Mouse (Mus musculus) adrenal gland, postnatal 4 days (tissue): ENCODE data around the gene Acp7. TPM values are rescaled to one million over a fixed set of nuclear protein-coding genes. Genes with fewer than 3 reads are reported as not detected.

ENCODE experiments used
- DNase-seq, 2 experiments: peaks; one replicate each; pipeline ENCODE4 v3.0.0; 2021 to 2022; ENCODE audit warnings: low spot score in 2 of 2, mixed read lengths in 2 of 2
- microRNA-seq: library from miRNA; unstranded; fragments of <30 nt; microRNA quantifications from one replicate; pipeline ENCODE4 v1.2.0, GENCODE M21; 2021
- total RNA-seq, 2 experiments: library from RNA; stranded (reverse); gene quantifications; 2 replicates each; pipeline ENCODE4 v1.2.3; 2021

Acp7 gene
- total RNA-seq, 2 experiments from 2014 or later, result not detected

- DNase-seq, result no peak
These were observed 53.1 kb downstream of the Acp7 start for GRCm38 (mm10) chr7:28577826-28578542.

GRCm38 (mm10) chr7:28576271-28576914 lies 54.7 kb downstream of the Acp7 start:
- DNase-seq, result no peak

- no peak for DNase-seq
These were observed 55.5 kb downstream of the Acp7 start for GRCm38 (mm10) chr7:28575597-28575996.

- no peak for DNase-seq
These were observed 57.9 kb downstream of the Acp7 start for GRCm38 (mm10) chr7:28573236-28573635.

- DNase-seq, result no peak
These were observed 58.4 kb downstream of the Acp7 start for GRCm38 (mm10) chr7:28572689-28573088.

- DNase-seq, result no peak
These were observed 60.0 kb downstream of the Acp7 start for GRCm38 (mm10) chr7:28570982-28571682.

- no peak for DNase-seq
These were observed 60.7 kb downstream of the Acp7 start for GRCm38 (mm10) chr7:28570291-28570981.

GRCm38 (mm10) chr7:28568253-28568652 lies 62.9 kb downstream of the Acp7 start:
- peak in 1 of 2 experiments; percentile 36 for DNase-seq

GRCm38 (mm10) chr7:28567539-28567938 lies 63.6 kb downstream of the Acp7 start:
- no peak for DNase-seq

- no peak for DNase-seq
These were observed 65.7 kb downstream of the Acp7 start for GRCm38 (mm10) chr7:28565407-28565806.

- DNase-seq, result no peak
These were observed 68.2 kb downstream of the Acp7 start for GRCm38 (mm10) chr7:28562951-28563350.

- DNase-seq, result no peak
These were observed 68.8 kb downstream of the Acp7 start for GRCm38 (mm10) chr7:28562371-28562770.

- no peak for DNase-seq
These were observed 69.2 kb downstream of the Acp7 start for GRCm38 (mm10) chr7:28561967-28562366.

- DNase-seq, result no peak
These were observed 70.3 kb downstream of the Acp7 start for GRCm38 (mm10) chr7:28560856-28561255.

- no peak for DNase-seq
These were observed 72.6 kb downstream of the Acp7 start for GRCm38 (mm10) chr7:28558486-28558885.

- DNase-seq, result no peak
These were observed 73.4 kb downstream of the Acp7 start for GRCm38 (mm10) chr7:28557708-28558107.

Small RNAs within 50 kb of the gene (microRNA-seq; reads per million reads assigned to microRNA genes)
- not detected for gene Mir7049

Other genes starting within 250 kb of the Acp7 start
- 10 to 100 TPM; 24.2 to 26.1 TPM for gene Med29, start 238.6 kb downstream of the Acp7 start, total RNA-seq
- gene Paf1, start 238.4 kb downstream of the Acp7 start, total RNA-seq, result 10 to 100 TPM; 71.8 to 93.4 TPM
- 10 to 100 TPM; 17.1 to 21.0 TPM for gene Gmfg, start 193.9 kb downstream of the Acp7 start, total RNA-seq
- 10 to 100 TPM; 19.1 to 19.6 TPM for gene Lrfn1, start 179.4 kb downstream of the Acp7 start, total RNA-seq
- not detected for gene Ifnl2, start 120.9 kb downstream of the Acp7 start, total RNA-seq
- not detected for gene Ifnl3, start 108.5 kb downstream of the Acp7 start, total RNA-seq
- 100 to 1,000 TPM in 1 of 2 experiments, not detected in 1; 117 TPM for gene Sycn, start 90.4 kb downstream of the Acp7 start, total RNA-seq
- not detected for gene Nccrp1, start 84.1 kb downstream of the Acp7 start, total RNA-seq
- gene Samd4b, start 33.2 kb downstream of the Acp7 start, total RNA-seq, result 10 to 100 TPM; 56.0 to 59.0 TPM
- gene Pak4, start 33.1 kb downstream of the Acp7 start, total RNA-seq, result 10 to 100 TPM; 32.0 to 36.6 TPM
- gene Fbxo27, start 61.5 kb upstream of the Acp7 start, total RNA-seq, result 1 to 10 TPM; 2.8 to 4.6 TPM
- gene Fbxo17, start 85.5 kb upstream of the Acp7 start, total RNA-seq, result 10 to 100 TPM; 10.1 to 10.6 TPM
- gene Mrps12, start 110.5 kb upstream of the Acp7 start, total RNA-seq, result 10 to 100 TPM; 59.7 to 63.5 TPM
- 10 to 100 TPM; 25.0 to 27.0 TPM for gene Sars2, start 110.7 kb upstream of the Acp7 start, total RNA-seq
- gene Ccer2, start 124.8 kb upstream of the Acp7 start, total RNA-seq, result not detected
- 10 to 100 TPM; 62.8 to 66.2 TPM for gene Sirt2, start 135.4 kb upstream of the Acp7 start, total RNA-seq
- gene Nfkbib, start 136.2 kb upstream of the Acp7 start, total RNA-seq, result 10 to 100 TPM; 24.6 to 27.3 TPM
- 1 to 10 TPM; 2.2 to 4.2 TPM for gene Rinl, start 157.6 kb upstream of the Acp7 start, total RNA-seq
- gene Hnrnpl, start 177.2 kb upstream of the Acp7 start, total RNA-seq, result 100 to 1,000 TPM; 722 to 725 TPM
- 100 to 1,000 TPM; 327 to 392 TPM for gene Ech1, start 193.9 kb upstream of the Acp7 start, total RNA-seq
- 10 to 100 TPM; 29.2 to 33.2 TPM for gene Lgals4, start 202.5 kb upstream of the Acp7 start, total RNA-seq
- 1 to 10 TPM; 3.9 TPM for gene Lgals7, start 232.5 kb upstream of the Acp7 start, total RNA-seq